Mouse (Mus musculus) spleen, adult 12 weeks (tissue): ENCODE data around the gene Map3k21.
A peak's percentile ranks its signal among the peaks of the same experiment; 100 is the strongest.

ENCODE experiments used
- DNase-seq: peaks from one replicate; pipeline ENCODE4 v3.0.0; 2022; ENCODE audit warnings: low spot score

Gene Map3k21

DNA sequence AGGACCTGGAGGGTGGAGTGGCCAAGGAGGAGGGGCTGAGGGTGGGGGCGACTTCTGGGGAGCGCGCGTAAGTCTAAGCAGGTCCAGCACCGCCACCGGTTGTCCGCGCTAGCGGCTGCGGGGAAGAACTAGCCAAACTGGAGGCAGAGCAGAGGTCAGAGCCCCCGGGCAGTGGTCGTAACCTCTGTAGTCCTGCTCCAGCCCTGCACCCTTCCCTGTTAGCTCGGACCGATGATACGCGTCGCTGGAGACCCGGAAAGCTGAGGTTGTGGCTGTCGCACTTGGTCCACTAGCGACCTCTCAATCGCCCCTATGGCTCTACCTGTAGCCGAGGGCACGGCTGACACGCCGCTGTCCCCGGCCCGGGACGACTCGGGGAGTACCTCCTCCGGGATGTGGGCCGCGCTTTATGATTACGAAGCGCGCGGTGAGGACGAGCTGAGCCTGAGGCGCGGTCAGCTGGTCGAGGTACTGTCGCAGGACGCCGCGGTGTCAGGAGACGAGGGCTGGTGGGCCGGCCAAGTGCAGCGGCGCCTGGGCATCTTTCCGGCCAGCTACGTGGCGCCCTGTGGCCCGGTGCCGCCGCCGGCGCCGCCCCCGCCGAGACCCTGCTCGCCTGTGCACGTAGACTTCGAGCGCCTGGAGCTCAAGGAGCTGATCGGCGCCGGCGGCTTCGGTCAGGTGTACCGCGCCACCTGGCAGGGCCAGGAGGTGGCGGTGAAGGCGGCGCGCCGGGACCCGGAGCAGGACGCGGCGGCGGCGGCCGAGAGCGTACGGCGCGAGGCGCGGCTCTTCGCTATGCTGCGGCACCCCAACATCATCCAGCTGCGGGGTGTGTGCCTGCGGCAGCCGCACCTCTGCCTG is at the start of gene Map3k21:
Gene Map3k21, plus strand, starts transcription at position 86 of the 864 bp plus-strand sequence.
- DNase-seq, result no peak

DNA sequence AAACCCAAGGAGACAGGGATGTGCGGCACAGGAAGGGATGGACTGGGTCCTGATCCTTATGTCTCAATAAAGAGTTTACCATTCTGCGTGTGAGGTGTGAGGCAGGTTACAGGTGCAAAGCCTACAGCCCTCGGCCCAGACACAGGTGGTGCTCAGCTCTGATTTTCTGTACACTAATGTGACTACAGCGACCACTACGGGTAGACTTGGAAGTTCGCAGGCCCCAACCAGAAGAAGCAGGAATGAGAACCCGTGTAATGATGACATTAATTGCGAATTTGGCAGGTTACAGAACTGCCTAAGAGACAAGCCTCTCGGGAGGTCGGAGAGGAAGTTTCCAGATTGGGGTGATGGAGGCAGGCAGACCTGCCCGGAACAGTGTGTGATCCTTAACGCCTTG is 44.1 kb upstream of the Map3k21 start:
- DNase-seq, result no peak

DNA sequence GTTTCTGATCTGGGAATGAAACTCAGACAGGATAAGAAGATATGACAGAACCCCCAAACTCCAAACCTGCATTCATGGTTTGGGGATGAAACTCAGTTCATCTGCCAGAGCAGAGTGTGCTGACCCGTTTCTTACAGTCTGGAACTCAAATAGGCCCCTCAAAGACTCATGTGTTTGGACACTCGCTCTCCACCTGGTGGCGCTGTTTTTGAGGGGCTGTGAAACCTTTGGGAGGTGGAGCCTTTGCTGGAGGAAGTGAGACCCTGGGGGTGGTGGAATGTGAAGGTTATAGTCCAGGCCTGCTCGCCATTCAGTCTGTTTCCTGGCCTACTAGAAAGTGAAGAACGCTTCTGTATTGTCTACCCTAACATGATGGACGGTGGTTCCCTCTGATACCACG is 41.7 kb upstream of the Map3k21 start:
- DNase-seq, result no peak

DNA sequence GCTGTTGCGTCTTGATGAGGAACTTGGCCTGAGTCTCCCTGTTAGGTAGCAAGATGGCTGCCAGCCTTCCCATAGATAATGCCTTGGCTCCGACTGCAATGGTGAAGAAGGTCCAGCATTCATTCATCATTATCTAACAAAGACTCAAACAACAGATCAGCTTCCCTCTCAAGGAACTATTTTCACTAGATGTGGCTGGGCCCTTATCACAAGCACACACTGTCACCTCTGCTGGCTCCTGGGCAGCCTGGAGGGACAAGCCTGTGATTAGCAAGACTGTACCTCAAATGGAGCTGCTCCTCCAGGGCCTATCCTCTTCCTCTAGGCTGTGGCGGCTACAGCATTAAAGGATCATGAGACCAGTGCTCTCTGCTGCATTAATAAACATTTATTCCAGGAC is 40.5 kb upstream of the Map3k21 start:
- DNase-seq, result no peak

DNA sequence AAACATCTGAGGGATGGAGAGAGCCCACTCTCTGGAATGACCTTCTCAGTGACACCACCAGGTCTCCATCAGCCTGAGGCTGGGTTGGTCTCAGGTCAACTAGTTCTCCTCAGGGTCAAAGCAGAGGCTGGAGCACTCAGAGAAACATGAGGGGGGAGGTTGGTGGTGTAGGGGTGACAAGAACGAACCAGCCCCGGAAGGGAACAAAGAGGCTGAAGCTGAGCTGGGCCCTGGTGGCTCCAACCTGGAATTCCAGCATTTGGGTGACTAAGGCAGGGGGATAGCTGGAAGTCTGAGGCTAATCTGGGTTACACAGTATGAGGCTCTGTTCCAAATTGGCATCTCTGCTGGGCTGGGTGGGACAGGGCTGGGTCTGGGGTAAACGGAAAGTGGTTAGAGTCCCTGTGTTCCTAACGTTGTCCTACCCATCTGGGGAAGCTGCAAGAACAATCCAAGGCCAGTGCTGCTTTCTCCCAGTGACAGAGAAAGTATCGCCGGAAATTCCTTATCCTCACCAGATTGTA is 40.0 kb upstream of the Map3k21 start:
- DNase-seq, result no peak

DNA sequence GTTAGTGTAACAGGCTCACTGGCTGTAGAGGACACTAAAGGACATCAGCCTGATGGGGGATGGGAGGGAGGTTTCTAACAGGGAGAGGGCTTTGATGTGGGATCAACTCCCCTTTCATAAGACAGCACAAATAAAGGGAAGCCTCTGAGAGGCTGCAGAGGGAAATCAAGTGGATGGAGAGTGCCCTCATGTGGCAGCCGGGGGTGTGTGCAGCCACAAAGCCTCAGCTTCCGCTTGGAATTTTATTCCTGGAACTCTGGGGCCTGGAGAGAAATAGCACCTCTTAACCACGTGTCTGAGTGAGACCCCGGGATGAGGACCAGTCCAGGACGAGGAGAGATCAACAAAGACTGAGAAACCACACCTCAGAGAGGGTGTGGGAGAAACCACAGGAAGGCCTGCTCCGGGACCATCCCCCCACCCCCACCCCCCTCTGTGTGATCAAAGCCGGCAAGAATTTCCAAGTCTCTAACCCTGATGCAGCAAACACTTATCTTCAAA is 39.4 kb upstream of the Map3k21 start:
- peak; percentile 17 for DNase-seq

DNA sequence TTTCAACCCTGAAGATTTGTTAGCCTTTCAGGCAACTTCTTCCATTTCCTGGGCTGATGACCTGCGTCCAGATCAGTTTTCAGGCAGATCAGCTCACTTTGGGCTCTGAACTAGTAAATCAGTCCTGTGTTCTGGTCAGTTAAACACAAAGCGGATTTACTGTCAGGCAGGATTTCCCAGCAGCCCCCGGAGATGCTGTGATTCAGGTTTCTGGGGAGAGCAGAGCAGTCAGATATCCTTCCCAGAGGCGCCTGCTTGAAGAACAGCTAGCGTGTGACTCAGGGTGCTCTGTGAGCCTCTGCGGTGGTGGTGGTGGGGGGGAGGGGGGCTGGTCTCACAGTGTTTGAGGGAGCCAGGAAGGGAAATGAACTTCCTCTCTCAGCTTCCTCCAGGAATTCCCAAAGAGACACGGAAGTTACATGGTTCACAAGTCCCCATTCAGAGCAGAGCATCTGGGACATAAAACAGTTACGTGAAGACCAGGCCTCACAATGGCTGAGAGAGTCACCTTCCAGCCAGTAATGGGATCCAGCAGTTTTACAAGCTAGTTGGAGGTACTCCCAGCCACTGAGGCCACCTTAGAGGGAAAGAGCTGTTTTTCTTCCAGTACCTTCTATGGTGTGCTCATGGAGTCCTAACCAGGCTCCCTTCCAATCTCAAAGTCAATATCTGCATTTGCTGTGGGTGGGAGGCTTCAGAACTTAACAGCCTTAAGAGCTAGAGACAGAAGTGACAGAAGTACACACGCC is 37.6 kb upstream of the Map3k21 start:
- DNase-seq, result no peak

DNA sequence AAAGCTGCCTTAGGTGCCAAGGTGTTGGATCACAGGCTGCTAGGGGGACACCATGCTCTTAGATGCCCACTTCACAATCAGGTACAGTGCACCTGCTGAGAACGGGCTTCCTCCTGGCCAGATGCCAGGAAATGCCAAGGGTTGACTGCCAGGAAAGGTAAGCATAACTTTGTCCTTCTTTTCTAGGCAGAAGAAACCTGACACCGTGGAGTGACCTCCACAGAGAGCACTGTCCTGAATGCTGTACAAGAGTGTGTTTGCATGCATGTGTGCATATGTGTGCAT is 37.1 kb upstream of the Map3k21 start:
- DNase-seq, result no peak

DNA sequence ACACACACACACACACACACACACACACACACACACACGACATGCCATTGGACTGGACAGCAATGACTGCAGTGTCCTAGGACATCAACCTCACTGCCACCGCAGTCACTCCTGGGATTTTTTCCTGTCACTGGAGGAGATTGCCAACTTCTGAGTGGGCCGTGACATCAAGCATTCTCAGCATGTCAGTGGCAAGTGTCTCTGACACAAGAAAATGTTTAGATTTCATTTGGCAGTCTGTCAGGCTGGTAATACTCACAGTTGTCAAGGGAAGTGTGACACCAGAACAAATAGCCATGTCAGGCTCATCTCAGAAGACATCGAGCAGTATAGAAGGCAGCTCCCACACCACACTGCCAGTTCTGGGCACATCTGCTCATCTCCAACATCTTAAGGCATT is 29.8 kb upstream of the Map3k21 start:
- no peak for DNase-seq

DNA sequence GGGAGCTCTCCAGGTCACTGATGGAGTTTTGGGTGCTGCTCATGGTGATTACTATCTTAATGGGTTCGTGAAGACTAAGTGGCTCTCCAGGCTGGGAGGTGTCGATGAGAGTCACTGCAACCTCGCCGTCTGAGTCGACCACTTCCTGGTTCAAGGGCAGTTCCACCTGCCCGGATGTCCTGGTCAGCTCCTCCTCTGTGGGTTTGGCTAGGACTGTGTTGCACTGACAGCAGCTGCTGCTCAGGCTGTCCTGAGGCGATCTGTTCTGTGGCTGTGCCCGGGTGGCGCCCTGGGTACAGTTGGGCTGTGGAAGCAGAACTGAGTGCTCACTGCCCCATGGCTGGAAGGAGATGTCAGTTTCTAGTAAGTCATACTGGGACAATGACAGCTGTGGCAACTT is 22.7 kb upstream of the Map3k21 start:
- DNase-seq, result no peak

DNA sequence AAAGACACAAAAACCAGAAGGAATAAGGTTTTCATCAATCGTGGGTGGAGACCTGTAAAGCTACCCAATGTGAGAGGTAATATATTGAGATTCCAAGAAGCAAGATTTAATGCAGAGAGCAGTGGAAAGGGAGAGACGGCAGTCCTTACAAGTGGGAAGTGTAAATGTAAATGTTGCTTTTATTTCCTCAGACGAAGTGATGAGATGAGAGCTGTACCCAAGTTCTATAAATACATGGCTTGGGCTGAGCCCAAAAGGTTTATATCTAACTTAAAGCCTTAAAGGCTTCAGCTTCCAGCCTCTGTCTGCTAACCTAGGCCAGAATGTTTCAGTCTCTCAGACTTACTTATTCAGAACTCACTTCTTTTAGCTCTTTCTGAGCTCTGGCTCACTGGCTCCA is 20.3 kb upstream of the Map3k21 start:
- DNase-seq, result no peak

DNA sequence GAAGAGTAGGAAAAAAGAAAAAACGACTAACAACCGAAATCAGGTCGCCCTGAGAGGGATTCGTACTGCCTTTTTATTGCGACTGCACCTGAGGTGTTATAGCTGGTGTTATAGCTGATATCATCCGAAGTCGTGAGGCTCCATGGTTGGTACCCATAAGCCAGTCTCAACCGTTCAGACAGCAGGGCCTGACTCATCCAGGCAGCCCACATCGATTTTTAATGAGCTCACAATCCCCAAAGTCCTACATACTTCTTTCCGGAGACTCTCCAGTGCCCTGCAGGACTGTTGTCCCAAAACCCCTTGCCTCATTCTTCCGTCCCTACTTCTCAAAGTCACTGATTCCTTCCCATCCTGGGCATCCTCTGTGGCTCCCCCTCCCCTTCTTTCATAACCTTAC is 12.9 kb upstream of the Map3k21 start:
- no peak for DNase-seq

DNA sequence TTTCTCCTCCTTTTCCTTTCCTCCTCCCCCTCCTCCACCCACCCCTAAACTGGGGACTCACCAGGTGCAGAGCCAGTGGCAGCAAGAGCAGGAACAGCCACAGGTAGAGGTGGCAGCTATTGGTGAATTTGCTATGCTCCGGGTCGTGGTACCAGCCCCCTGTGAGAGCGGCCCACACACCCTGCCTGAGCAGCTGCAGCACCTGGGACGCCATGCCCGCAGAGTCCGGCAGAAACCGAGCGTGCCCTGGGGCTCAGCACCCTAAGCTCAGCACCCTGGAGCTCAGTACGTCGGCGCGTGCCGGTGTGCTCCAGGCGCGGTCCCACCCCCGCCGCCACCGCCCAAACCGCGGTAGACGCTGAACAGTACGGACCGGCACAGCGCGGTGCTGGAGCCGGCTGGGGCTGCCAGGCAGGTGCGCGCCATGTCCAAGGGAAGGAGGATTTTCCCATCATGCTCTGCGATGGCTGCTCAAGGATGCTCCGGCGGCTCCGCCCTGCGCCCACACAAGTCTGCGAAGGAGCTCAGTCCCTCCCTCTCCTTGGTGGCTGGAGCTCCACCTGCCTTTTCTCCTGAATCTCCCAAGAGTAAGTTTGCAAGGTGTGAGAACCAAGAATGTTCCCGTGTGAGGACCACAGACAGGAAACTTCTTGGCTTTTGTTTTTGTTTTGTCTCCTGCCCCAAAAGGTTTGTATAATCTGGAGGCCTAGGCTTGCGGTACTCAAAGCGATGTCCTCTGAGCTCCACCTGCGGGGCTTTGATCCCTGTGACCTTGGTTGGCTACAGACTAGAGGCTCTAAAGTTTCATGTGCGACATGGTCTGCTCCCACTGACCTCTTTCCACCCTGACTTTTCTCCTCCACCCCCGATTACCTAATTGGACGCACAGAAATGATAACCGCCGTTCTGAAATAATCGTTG is 12.1 kb upstream of the Map3k21 start, which contains the start of gene Pcnx2:
Gene Pcnx2, minus strand, starts transcription at position 450 of the 921 bp plus-strand sequence.
- DNase-seq, result no peak

DNA sequence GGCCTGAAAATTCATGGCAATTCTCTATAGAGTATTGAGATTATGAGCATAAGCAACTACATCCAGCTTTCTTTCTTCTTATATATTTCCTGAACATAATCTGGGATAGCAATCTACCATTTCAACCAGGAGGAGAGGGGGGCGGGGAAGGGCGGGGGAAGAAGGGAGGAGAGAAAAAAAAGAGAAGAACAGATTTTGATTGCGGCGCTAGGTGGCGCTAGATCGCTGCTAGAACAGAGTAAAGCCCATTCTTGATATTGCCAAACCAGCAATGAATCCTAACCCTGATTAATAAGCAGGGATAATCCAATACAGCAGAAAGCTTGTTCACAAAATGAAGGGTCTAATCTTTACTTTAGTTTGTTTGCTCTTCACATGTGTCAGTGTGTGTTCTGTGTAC is 11.4 kb upstream of the Map3k21 start:
- DNase-seq, result no peak

DNA sequence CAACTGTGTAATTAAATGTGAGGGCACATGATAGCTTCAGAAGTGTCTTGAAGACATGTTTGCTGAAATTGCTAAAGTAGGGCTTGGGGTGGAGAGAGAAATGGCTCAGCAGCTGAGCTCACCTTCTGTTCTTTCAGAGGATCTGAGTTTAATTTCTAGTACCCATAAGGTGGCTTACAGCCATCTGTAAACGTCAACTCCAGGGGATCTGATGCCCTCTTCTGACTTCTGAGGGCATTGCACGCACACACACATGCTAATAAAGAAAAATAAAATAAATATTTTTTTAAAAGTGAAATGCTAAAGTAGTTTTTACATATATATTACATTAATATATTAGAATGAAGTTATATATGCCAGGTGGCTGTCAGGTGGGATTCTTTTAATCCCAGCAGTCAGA is 9.1 kb upstream of the Map3k21 start:
- DNase-seq, result no peak

DNA sequence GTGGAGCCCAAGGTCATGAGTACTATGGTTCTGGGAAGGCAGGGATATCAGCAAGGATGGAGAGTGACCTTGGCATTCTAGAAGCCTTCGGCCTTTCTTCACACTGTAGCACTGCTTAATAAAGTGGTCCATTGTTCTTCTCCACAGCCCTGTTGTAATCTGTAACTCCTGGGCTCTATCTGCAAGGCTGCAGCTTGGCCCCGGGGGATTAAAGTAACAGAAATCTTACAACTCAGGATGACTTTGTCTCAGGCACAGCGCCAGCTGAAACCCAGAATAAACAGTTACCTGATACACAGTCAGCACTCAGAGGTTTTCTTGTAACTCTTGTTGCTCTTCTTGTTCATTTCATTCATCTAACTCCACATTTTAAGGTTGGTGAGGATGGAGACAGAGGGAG is 7.7 kb upstream of the Map3k21 start:
- DNase-seq, result no peak

DNA sequence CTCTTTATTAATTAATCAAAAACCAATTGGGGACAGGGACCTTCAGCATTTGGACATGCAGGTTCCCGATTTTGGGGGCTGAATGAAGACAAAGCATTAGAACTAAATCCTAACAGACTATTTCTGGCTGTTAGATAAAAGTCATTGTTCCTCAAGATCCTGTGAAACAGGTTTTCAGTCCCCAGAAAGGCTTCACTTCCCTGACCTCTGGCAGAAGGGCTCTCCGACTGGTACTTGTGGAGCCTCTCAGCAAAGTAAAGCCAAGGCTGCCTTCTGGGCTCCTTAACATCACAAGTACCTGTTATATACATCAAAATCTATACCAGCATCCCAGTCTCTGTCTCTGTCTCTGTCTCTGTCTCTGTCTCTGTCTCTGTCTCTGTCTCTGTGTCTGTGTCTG is 4.9 kb upstream of the Map3k21 start:
- no peak for DNase-seq

DNA sequence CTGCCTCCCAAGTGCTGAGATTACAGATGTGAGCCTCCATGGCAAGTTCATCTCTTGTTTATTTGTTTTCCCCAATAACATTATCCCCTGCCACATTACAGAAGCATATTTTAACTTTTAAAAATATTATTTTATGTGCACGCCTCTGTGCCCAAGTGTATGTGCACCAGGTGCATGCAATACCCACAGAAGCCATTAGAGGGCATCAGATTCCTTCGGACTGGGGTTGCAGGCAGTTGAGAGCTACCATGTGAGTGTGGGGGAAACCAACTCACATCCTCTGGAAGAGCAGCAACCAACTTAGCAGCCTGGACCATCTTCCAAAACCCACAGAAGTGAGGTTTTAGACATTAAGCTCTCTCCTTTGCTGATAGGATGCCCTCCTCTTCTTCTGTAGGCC is 2.9 kb upstream of the Map3k21 start:
- no peak for DNase-seq

DNA sequence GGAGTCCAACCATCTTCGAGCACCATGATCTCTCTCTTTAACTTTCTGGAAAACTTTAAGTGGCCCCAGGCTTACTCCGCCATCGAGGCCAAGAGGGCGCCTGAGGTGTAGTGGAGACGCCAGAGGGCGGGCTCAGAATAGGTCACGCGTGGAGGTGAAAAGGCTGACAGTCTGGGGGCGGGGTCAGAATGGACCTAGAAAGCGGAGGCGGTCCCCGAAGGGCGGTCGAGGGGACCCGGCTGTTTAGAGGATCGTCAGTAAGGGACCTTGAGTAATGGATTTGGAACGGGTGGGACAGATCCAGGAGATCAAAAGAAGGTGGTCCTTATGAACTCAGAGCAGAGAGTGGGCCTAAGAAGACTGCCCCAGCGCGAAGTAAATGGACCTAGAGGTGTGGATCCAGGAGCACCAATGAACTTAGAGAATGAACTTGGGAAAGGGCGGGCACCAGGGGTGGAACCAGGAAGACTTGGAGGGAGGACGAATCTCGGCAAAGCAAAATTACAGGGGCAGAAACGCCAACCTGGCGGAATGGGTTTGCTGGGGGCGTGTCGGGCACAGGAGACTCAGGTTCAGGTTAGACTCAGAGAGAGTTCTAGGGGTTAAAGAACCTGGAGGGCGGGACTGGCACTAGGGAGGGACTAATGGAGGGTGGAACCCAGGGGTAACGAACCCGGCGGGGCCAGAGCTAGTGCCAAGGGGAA is 437 bp upstream of the Map3k21 start:
- DNase-seq, result no peak

DNA sequence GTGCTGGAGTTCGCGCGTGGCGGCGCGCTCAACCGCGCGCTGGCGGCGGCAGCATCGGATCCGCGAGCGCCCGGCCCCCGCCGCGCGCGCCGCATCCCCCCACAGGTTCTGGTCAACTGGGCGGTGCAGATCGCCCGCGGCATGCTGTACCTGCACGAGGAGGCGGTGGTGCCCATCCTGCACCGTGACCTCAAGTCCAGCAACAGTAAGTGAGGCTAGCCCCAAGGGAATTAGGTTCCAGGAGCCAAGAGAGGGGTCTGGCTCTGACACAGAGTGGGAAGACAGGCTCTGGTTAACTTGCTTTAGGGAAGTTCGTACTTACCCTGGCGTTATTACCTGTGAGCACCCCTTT is 955 bp downstream of the Map3k21 start:
- no peak for DNase-seq

DNA sequence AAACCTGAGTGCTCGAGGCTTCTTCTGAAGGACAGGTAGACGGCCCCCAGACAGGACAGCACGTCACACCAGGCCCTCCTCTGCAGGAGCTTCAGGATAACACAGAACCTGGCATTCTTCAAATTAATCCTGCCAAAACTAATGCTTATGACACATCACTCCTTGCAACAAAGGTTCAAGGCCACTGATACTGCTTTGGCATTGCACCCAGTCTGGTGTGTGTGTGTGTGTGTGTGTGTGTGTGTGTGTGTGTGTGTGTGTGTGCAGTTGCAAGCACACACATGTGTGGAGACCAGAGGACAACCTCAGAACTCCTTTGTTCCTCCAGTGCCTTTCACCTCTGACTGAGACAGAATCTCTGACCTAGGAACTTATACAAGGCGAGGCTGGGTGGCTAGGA is 3.0 kb downstream of the Map3k21 start:
- DNase-seq, result no peak

DNA sequence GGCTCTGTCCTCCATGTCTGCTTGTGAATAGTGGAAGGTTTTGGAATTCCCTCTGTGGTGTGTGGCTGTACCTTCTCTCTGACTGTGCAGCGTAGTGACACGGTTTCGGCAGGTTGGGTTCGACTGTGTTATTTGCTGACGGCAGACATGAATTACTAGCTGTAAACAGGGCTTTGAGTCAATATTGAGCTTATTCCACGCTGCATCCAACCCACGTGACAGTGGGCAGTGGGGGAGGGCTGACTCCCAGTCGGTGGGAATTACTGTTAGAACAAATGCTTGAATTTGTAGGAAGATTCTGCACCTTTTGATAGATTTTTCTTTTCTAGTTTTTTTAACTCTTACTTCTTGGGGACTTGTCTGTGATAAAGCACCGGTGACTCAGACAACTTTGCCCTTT is 4.1 kb downstream of the Map3k21 start:
- no peak for DNase-seq
